Mouse (Mus musculus) thymus, adult 2 months (tissue): ENCODE measurements around the gene Bcl11a.

Experiments used
- CTCF ChIP-seq: fragments of 200-500 bp; IDR thresholded peaks from 2 replicates; pipeline ENCODE4 v1.5.1; 2012; ENCODE audit warnings: mild to moderate bottlenecking, control low read depth, low read length, moderate library complexity, borderline replicate concordance; ENCODE audit not compliant: control insufficient read depth, poor library complexity, insufficient read depth; ENCODE audit errors: extremely low read depth
- POLR2A ChIP-seq: fragments of 200-500 bp; IDR thresholded peaks from 2 replicates; pipeline ENCODE4 v1.6.1; 2012; ENCODE audit warnings: mild to moderate bottlenecking, low read length, control low read depth, moderate library complexity; ENCODE audit not compliant: control insufficient read depth, poor library complexity, insufficient read depth; ENCODE audit errors: extremely low read depth

DNA sequence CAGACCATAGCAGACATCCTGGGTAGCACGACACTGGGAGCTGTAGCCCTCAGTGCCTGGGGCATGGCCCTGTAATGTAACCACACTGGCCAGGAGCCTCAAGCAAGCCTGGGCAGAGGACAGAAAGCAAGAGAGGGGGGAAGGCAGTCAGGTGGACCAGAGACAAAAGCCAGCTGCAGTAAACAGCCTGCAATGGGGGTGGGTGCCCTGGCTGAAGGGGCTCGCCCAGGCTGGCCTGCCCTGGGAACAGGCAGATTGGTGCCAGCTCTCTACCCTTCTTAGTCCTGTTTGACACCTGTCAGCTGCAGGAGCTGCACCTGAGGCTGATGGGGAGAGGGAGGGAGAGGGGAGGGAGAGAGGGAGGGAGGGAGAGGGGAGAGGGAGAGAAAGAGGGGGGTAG lies 50.1 kb downstream of the Bcl11a start:
- no peak for TF ChIP-seq POLR2A
- TF ChIP-seq CTCF = no peak
